Mouse (Mus musculus) lung, postnatal 0 days (tissue): ENCODE data around the gene Pde4c. TPM values are rescaled to one million over a fixed set of nuclear protein-coding genes. Genes with fewer than 3 reads are reported as not detected.
A peak's percentile ranks its signal among the peaks of the same experiment; 100 is the strongest.

Source experiments
- ATAC-seq: fragments of 200-750 bp; cut with Nextera tagmentation; 2 replicates; pipeline ENCODE4 v1.8.0; 2017; ENCODE audit warnings: moderate library complexity
- DNase-seq: peaks from one replicate; pipeline ENCODE4 v3.0.0-alpha.2; 2016; ENCODE audit warnings: low spot score
- H3K27ac ChIP-seq: fragments of 300-500 bp; sonication (generic); 2 replicates; pipeline ENCODE4 v1.5.1; 2014; ENCODE audit warnings: antibody characterized with exemption, mild to moderate bottlenecking, low read length, mixed read lengths
- H3K27me3 ChIP-seq: fragments of 300-500 bp; sonication (generic); replicated peaks from 2 replicates; pipeline ENCODE4 v1.6.1; 2014; ENCODE audit warnings: low read length, mixed read lengths; ENCODE audit not compliant: insufficient read depth
- H3K36me3 ChIP-seq: fragments of 300-500 bp; sonication (generic); 2 replicates; pipeline ENCODE4 v1.6.1; 2014; ENCODE audit warnings: low read length, mixed read lengths; ENCODE audit not compliant: insufficient read depth
- H3K4me1 ChIP-seq: fragments of 300-500 bp; sonication (generic); 2 replicates; pipeline ENCODE4 v1.6.1; 2014; ENCODE audit warnings: antibody characterized with exemption, low read depth, low read length, mixed read lengths; ENCODE audit not compliant: insufficient read depth
- H3K4me2 ChIP-seq: fragments of 300-500 bp; sonication (generic); replicated peaks from 2 replicates; pipeline ENCODE4 v1.6.1; 2014; ENCODE audit warnings: low read depth, mild to moderate bottlenecking, low read length, moderate library complexity, mixed read lengths
- H3K4me3 ChIP-seq: fragments of 300-500 bp; sonication (generic); 2 replicates; pipeline ENCODE4 v1.5.1; 2014; ENCODE audit warnings: low read depth, low read length
- H3K9ac ChIP-seq: fragments of 300-500 bp; sonication (generic); replicated peaks from 2 replicates; pipeline ENCODE4 v1.6.1; 2014; ENCODE audit warnings: low read depth, mild to moderate bottlenecking
- H3K9me3 ChIP-seq: fragments of 300-500 bp; sonication (generic); 2 replicates; pipeline ENCODE4 v1.6.1; 2016; ENCODE audit warnings: low read length, mixed read lengths
- CTCF ChIP-seq: IDR thresholded peaks from 2 replicates; pipeline ENCODE4 v1.5.1; 2016; ENCODE audit warnings: antibody characterized with exemption, mild to moderate bottlenecking
- EP300 ChIP-seq: IDR thresholded peaks from 2 replicates; pipeline ENCODE4 v1.6.1; 2016; ENCODE audit warnings: antibody characterized with exemption, mild to moderate bottlenecking, control low read depth
- WGBS: fragments of 180-500 bp; shearing (Covaris S2); extraction: QIAGEN DNeasy Blood & Tissue Kit; methylation state at CpG from one replicate; pipeline ENCODE4 v1.1.7; 2014; 5-methylcytosine and 5-hydroxymethylcytosine counted together
- polyA plus RNA-seq: library from polyadenylated mRNA; unstranded; fragments of >200 nt; fragmentation: Nextera tagmentation; extraction: Ambion mirVana; gene quantifications from 2 replicates; pipeline ENCODE4 v1.2.1, GENCODE M21; 2015

Gene Pde4c
- polyA plus RNA-seq: 0.93 and 2.0 TPM in 2 replicates

DNA sequence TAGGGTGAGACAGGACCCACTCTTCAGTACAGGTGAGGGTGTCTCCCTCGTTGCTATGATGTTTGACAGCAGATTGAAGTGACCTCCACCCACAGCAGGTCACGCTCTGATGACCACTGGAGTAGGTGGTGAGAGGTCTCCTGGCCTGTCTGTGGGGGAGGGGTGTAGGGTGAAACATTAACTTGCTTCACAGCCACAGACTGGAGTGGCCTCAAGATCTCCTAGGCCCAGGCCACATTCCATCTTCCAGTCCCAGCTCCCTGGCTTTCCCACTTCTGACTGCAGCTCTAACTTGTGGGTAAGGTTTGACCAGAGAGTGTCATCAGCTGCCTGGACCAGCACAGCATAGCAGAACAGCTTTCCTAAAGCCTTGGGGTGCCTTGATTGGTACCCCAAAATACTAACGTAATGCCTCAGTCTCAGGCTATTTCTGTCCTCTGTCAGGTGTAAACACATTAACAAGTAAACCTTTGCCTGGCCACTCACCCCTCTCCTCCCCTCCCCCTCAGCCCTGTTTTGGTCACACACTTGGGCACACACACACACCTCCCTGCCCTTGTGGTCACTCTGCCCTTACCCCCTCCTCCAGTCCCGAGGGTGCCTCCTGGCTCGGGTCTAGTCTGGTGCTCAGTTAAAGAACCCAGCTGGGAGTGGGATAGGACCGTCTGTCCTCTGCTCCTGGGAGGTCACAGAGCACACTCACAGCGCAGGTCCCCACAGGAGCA, at the start of gene Pde4c:
Gene Pde4c, plus strand, starts transcription at position 235 of the 725 bp plus-strand sequence.
- Histone ChIP-seq H3K27ac (peak within 1 kb of the TSS; percentile 39), H3K4me2 (peak within 1 kb of the TSS; percentile 6), H3K27me3 (0 out of 2 replicates have a peak, but pooled peaks cover under 1% of the 10 kb centered on the region), H3K9ac (no peak within 1 kb of the TSS), H3K4me3 (no peak within 1 kb of the TSS), H3K4me1 (no peaks in the 10 kb centered on the region), H3K9me3 (no peaks in the 10 kb centered on the region), H3K36me3 (no peaks in the 10 kb centered on the region)
- TF ChIP-seq CTCF: no peak
- TF ChIP-seq EP300: peak; percentile 38; the same call in 1 of the 2 replicates
- 41% methylated on average over 7 of the region's 7 CpGs for WGBS
- DNase-seq: peak; percentile 86
- ATAC-seq: peak; percentile 90

GRCm38 (mm10) chr8:70674109-70674508, 49.4 kb upstream of the Pde4c start:
- H3K4me3 ChIP-seq: 0 out of 2 replicates have a peak overlapping the region, but pooled peaks have one; percentile 62
- H3K36me3 ChIP-seq: no peaks in the 10 kb centered on the region; the same call in 1 of the 2 replicates
- no peak overlapping the region; the same call in 1 of the 2 replicates for H3K9ac ChIP-seq
- peak; percentile 19 for DNase-seq
- H3K27ac ChIP-seq: peak overlapping the region; percentile 96
- peak overlapping the region; percentile 52 for H3K4me2 ChIP-seq
- H3K27me3 ChIP-seq: no peaks in the 10 kb centered on the region
- TF ChIP-seq EP300: no peak
- TF ChIP-seq CTCF: no peak
- H3K9me3 ChIP-seq: no peaks in the 10 kb centered on the region
- ATAC-seq: no peak
- WGBS: 72% methylated on average over 3 of the region's 3 CpGs
- H3K4me1 ChIP-seq: peaks cover 20% of the 10 kb centered on the region

- Histone ChIP-seq H3K4me3 (no peak overlapping the region), H3K4me2 (no peak overlapping the region), H3K36me3 (no peaks in the 10 kb centered on the region; the same call in 1 of the 2 replicates), H3K9me3 (no peaks in the 10 kb centered on the region), H3K4me1 (peaks cover 20% of the 10 kb centered on the region), H3K27ac (peak overlapping the region; percentile 96), H3K9ac (no peak overlapping the region), H3K27me3 (no peaks in the 10 kb centered on the region)
- ATAC-seq (no peak), DNase-seq (no peak)
- 78% methylated on average over 4 of the region's 4 CpGs for WGBS
- no peak for TF ChIP-seq CTCF
- no peak for TF ChIP-seq EP300
Observed at GRCm38 (mm10) chr8:70674716-70675115, 48.8 kb upstream of the Pde4c start.

DNA sequence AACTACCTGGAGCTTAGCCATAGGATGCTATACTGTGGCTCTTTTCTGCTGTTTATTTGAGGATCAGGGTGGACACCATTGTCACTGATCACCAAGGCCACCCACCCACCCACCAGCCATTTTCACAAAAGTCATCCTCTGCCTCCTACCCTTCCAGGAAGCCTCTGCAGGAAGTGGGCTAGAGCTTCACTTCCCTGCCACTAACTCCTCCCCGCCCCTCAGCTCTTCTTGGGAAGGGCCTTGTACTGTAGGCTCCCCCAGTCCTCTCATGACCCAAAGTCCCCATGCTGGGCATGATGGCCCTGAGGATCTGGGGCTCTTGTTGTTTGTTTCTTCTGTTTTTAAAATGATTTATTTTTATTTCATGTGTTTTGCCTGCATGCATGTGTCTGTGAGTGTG, 48.2 kb upstream of the Pde4c start:
- no peak for ATAC-seq
- no peak overlapping the region for H3K4me2 ChIP-seq
- H3K27me3 ChIP-seq: no peaks in the 10 kb centered on the region
- H3K4me1 ChIP-seq: peaks cover 20% of the 10 kb centered on the region
- no peaks in the 10 kb centered on the region for H3K9me3 ChIP-seq
- no peak overlapping the region for H3K9ac ChIP-seq
- DNase-seq: no peak
- no peak for TF ChIP-seq CTCF
- no peak for TF ChIP-seq EP300
- 71% methylated on average over 1 of the region's 1 CpGs for WGBS
- no peaks in the 10 kb centered on the region; the same call in 1 of the 2 replicates for H3K36me3 ChIP-seq
- peak overlapping the region; percentile 96; the same call in 1 of the 2 replicates for H3K27ac ChIP-seq
- no peak overlapping the region for H3K4me3 ChIP-seq

DNA sequence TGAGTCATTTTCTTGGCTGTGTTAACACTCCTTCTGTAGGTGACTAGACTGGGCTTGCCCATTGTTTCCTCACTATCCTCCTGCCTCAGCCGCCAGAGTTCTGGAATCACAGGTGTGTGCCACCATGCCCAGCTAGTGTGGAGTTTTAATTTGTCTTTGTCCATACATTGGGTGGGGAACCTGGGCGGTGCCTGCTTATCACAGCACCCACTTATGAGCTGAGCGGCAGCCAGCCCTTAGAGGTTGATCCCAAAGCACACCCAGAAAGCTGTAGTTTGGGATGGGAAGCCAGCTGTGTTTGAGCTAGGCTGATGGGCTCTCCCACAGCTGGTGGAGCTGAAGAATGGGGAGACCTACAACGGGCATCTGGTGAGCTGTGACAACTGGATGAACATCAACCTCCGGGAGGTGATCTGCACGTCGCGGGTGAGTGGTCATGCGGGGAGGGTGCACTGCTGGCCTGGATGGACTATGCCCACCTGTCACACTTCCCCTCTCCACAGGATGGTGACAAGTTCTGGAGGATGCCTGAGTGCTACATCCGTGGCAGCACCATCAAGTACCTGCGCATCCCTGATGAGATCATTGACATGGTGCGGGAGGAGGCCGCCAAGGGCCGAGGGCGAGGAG, 46.0 kb upstream of the Pde4c start:
- TF ChIP-seq CTCF (no peak), EP300 (no peak)
- H3K4me3 ChIP-seq: no peak overlapping the region
- H3K4me2 ChIP-seq: no peak overlapping the region
- H3K9ac ChIP-seq: no peak overlapping the region
- no peak for ATAC-seq
- H3K4me1 ChIP-seq: peaks cover 22% of the 10 kb centered on the region
- no peaks in the 10 kb centered on the region for H3K9me3 ChIP-seq
- H3K36me3 ChIP-seq: no peaks in the 10 kb centered on the region; the same call in 1 of the 2 replicates
- H3K27ac ChIP-seq: no peak overlapping the region
- 90% methylated on average over 15 of the region's 15 CpGs for WGBS
- DNase-seq: no peak
- no peaks in the 10 kb centered on the region for H3K27me3 ChIP-seq

DNA sequence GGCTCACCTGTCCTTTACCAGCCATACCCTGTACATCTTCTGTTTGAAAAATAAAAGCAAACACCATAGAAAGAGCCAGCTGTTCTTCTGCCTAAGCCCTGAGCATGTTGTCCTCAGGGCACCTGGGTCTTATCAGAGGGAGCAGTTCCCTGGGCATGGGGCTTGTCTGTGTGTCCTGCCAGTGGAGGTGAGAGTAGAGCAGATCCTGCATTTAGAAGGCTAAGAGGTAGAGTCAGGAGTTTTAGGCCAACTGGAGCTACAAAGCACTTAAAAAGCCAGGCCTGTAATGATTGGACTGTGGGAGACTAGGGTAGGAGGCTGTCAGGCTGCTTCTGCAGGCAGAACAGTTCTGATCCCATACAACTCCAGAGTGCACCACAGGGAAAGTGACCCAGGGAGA, 44.8 kb upstream of the Pde4c start:
- no peaks in the 10 kb centered on the region for H3K9me3 ChIP-seq
- ATAC-seq: no peak
- no peak overlapping the region for H3K9ac ChIP-seq
- no peaks in the 10 kb centered on the region for H3K27me3 ChIP-seq
- DNase-seq: no peak
- H3K4me1 ChIP-seq: peaks cover 20% of the 10 kb centered on the region
- no peak overlapping the region for H3K27ac ChIP-seq
- no peak overlapping the region for H3K4me3 ChIP-seq
- no peak overlapping the region for H3K4me2 ChIP-seq
- TF ChIP-seq CTCF: no peak
- TF ChIP-seq EP300: no peak
- no peaks in the 10 kb centered on the region; the same call in 1 of the 2 replicates for H3K36me3 ChIP-seq
